10 mouse cellular contexts compared by ENCODE assay signal in genomic region chr8:106300739-106301715, GRCm38 (mm10). TPM values are rescaled to one million over a fixed set of nuclear protein-coding genes. Genes with fewer than 3 reads are reported as not detected.
A peak's percentile ranks its signal among the peaks of the same experiment; 100 is the strongest.
DNase-seq lines count a peak whose midpoint lies in the region; ATAC-seq lines count a peak whose summit lies in the region.
"Had no signal": no experiment of that assay in that cellular context is flagged by ENCODE, and none has a peak within 500 bp of the region (broad histone marks: within the 10 kb centered on the region; RNA-seq: fewer than 3 reads in every experiment).

No protein-coding gene starts in this region.

- peak; percentile 47; the same call in 1 of the 2 replicates for ATAC-seq in embryonic facial prominence, embryonic 15.5 days (ENCODE audit: insufficient number of reproducible peaks, low FRiP score, low TSS enrichment, low read depth)
- ATAC-seq in hindbrain, embryonic 13.5 days (ENCODE audit: low FRiP score): peak; percentile 72
- ATAC-seq in midbrain, embryonic 15.5 days (replicated peaks): 0 out of 2 replicates have a peak, but pooled peaks have one; percentile 48
- ATAC-seq in inflammation-experienced regulatory T-cells, adult 6 months: no peak

- no peaks in the 10 kb centered on the region for H3K4me1 ChIP-seq in embryonic facial prominence, embryonic 15.5 days
- H3K4me1 ChIP-seq in embryonic facial prominence, embryonic 10.5 days: no peaks in the 10 kb centered on the region
- H3K4me1 ChIP-seq in hindbrain, embryonic 13.5 days (replicated peaks): peaks cover 43% of the 10 kb centered on the region
- peaks cover 16% of the 10 kb centered on the region for H3K4me1 ChIP-seq in midbrain, embryonic 15.5 days
- H3K4me1 ChIP-seq: embryonic facial prominence, embryonic 12.5 days; lung, embryonic 15.5 days had no signal

- 61% methylated on average over 9 of the region's 9 CpGs for WGBS in embryonic facial prominence, embryonic 15.5 days
- WGBS in embryonic facial prominence, embryonic 10.5 days: 78% methylated on average over 9 of the region's 9 CpGs
- 38% methylated on average over 9 of the region's 9 CpGs for WGBS in hindbrain, embryonic 13.5 days
- 30% methylated on average over 9 of the region's 9 CpGs for WGBS in midbrain, embryonic 15.5 days

- no peak overlapping the region for H3K27ac ChIP-seq in embryonic facial prominence, embryonic 15.5 days (replicated peaks)
- H3K27ac ChIP-seq in embryonic facial prominence, embryonic 10.5 days (replicated peaks): no peak overlapping the region
- peak overlapping the region; percentile 89 for H3K27ac ChIP-seq in hindbrain, embryonic 13.5 days
- H3K27ac ChIP-seq in midbrain, embryonic 15.5 days: peak overlapping the region; percentile 72
- H3K27ac ChIP-seq: embryonic facial prominence, embryonic 12.5 days; lung, embryonic 15.5 days had no signal

- no peaks in the 10 kb centered on the region for H3K36me3 ChIP-seq in embryonic facial prominence, embryonic 15.5 days
- H3K36me3 ChIP-seq in embryonic facial prominence, embryonic 10.5 days (replicated peaks): no peaks in the 10 kb centered on the region
- 0 out of 2 replicates have a peak, but pooled peaks cover 3% of the 10 kb centered on the region for H3K36me3 ChIP-seq in hindbrain, embryonic 13.5 days
- H3K36me3 ChIP-seq in midbrain, embryonic 15.5 days (replicated peaks): no peaks in the 10 kb centered on the region
- H3K36me3 ChIP-seq: embryonic facial prominence, embryonic 12.5 days; lung, embryonic 15.5 days had no signal

- no peak overlapping the region for H3K4me2 ChIP-seq in embryonic facial prominence, embryonic 15.5 days (replicated peaks)
- H3K4me2 ChIP-seq in hindbrain, embryonic 13.5 days: peak overlapping the region; percentile 31
- H3K4me2 ChIP-seq in midbrain, embryonic 15.5 days: peak overlapping the region; percentile 16
- H3K4me2 ChIP-seq: embryonic facial prominence, embryonic 12.5 days; lung, embryonic 15.5 days had no signal

- H3K4me3 ChIP-seq in embryonic facial prominence, embryonic 15.5 days (replicated peaks): no peak overlapping the region
- no peak overlapping the region for H3K4me3 ChIP-seq in embryonic facial prominence, embryonic 10.5 days
- no peak overlapping the region for H3K4me3 ChIP-seq in hindbrain, embryonic 13.5 days
- no peak overlapping the region for H3K4me3 ChIP-seq in midbrain, embryonic 15.5 days
- H3K4me3 ChIP-seq: embryonic facial prominence, embryonic 12.5 days; lung, embryonic 15.5 days had no signal

- no peaks in the 10 kb centered on the region for H3K9me3 ChIP-seq in embryonic facial prominence, embryonic 15.5 days (replicated peaks)
- H3K9me3 ChIP-seq in embryonic facial prominence, embryonic 10.5 days: no peaks in the 10 kb centered on the region
- H3K9me3 ChIP-seq in hindbrain, embryonic 13.5 days: no peaks in the 10 kb centered on the region
- H3K9me3 ChIP-seq in midbrain, embryonic 15.5 days: no peaks in the 10 kb centered on the region
- H3K9me3 ChIP-seq: embryonic facial prominence, embryonic 12.5 days; lung, embryonic 15.5 days had no signal

- DNase-seq in embryonic facial prominence, embryonic 10.5 days (ENCODE audit: low spot score): no peak
- DNase-seq in MN1 (ENCODE audit: low spot score) (peak; percentile 88), liver (no peak)
- DNase-seq in T-cell, adult 2 months (ENCODE audit: low spot score): no peak

- no peaks in the 10 kb centered on the region for H3K27me3 ChIP-seq in embryonic facial prominence, embryonic 15.5 days
- no peaks in the 10 kb centered on the region for H3K27me3 ChIP-seq in embryonic facial prominence, embryonic 10.5 days (replicated peaks; ENCODE audit: low read depth, poor library complexity, severe bottlenecking)
- H3K27me3 ChIP-seq in hindbrain, embryonic 13.5 days: no peaks in the 10 kb centered on the region
- H3K27me3 ChIP-seq in midbrain, embryonic 15.5 days (replicated peaks): no peaks in the 10 kb centered on the region
- H3K27me3 ChIP-seq: embryonic facial prominence, embryonic 12.5 days; lung, embryonic 15.5 days had no signal

- H3K9ac ChIP-seq in embryonic facial prominence, embryonic 15.5 days: no peak overlapping the region
- H3K9ac ChIP-seq in hindbrain, embryonic 13.5 days: peak overlapping the region; percentile 29; the same call in 1 of the 2 replicates
- no peak overlapping the region for H3K9ac ChIP-seq in midbrain, embryonic 15.5 days
- H3K9ac ChIP-seq: embryonic facial prominence, embryonic 12.5 days; lung, embryonic 15.5 days had no signal

RNA-seq across cellular contexts. Expression of gene Smpd3, which starts 36.8 kb away (rescaled TPM):
- 29.6 and 32.6 TPM in 2 replicates for polyA plus RNA-seq in embryonic facial prominence, embryonic 15.5 days (2015; fragmentation: Nextera tagmentation; extraction: Ambion mirVana)
- 4.0 and 5.0 TPM in 2 replicates for polyA plus RNA-seq in embryonic facial prominence, embryonic 10.5 days (2016; fragmentation: Nextera tagmentation; extraction: Ambion mirVana)
- polyA plus RNA-seq in hindbrain, embryonic 13.5 days (2015; fragmentation: Nextera tagmentation; extraction: Ambion mirVana): 47.7 and 49.2 TPM in 2 replicates
- 60.0 and 65.7 TPM in 2 replicates for polyA plus RNA-seq in midbrain, embryonic 15.5 days (2015; fragmentation: Nextera tagmentation; extraction: Ambion mirVana)
- polyA plus RNA-seq in inflammation-experienced regulatory T-cells, adult 6 months (2017; shearing (Covaris generic)): not detected

Comparison
In these comparisons a context has a peak if more than half of its experiments do, and no peak if none do; other contexts are left out.
1. H3K27ac ChIP-seq: peak in hindbrain, embryonic 13.5 days (single experiment) and midbrain, embryonic 15.5 days (single experiment); none in embryonic facial prominence, embryonic 15.5 days (single experiment) and embryonic facial prominence, embryonic 10.5 days (single experiment).